Mouse (Mus musculus): ENCODE measurements at regions not wholly inside any gene's neighbourhood (a gene's known extent, or its start where the extent isn't known, plus 50 kb on each side); places are given as distances from the start of the nearest gene placed in this dataset.

- no peak for DNase-seq
Observed at GRCm38 (mm10) chr6:60217840-60218239, 611.8 kb downstream of the Snca start.

GRCm38 (mm10) chr6:60201548-60201947 lies 628.1 kb downstream of the Snca start:
- DNase-seq: peak; percentile 14 to 17

Data from cerebellum, adult 18-20 months (tissue).